ENCODE assay signal across 16 mouse cellular contexts in genomic region chr8:123675611-123676010, GRCm38 (mm10). TPM values are rescaled to one million over a fixed set of nuclear protein-coding genes. Genes with fewer than 3 reads are reported as not detected.
A peak's percentile ranks its signal among the peaks of the same experiment; 100 is the strongest.
DNase-seq lines count a peak whose midpoint lies in the region; ATAC-seq and TF ChIP-seq lines count a peak whose summit lies in the region.
"Had no signal": no experiment of that assay in that cellular context is flagged by ENCODE, and none has a peak within 500 bp of the region (broad histone marks: within the 10 kb centered on the region; RNA-seq: fewer than 3 reads in every experiment).

No protein-coding gene starts in this region.

- TF ChIP-seq POLR2A in lung, adult 2 months (IDR thresholded peaks at IDR 0.05; ENCODE audit: borderline replicate concordance, extremely low read depth, low read depth, low read length), result no peak

- no peaks in the 10 kb centered on the region for H3K36me3 ChIP-seq in heart, embryonic 15.5 days
- no peaks in the 10 kb centered on the region for H3K36me3 ChIP-seq in lung, embryonic 16.5 days (ENCODE audit: control insufficient read depth, insufficient read depth, low read length)
- no peaks in the 10 kb centered on the region for H3K36me3 ChIP-seq in embryonic facial prominence, embryonic 12.5 days
- H3K36me3 ChIP-seq in limb, embryonic 13.5 days, result no peaks in the 10 kb centered on the region

- H3K4me3 ChIP-seq in heart, embryonic 15.5 days, result no peak overlapping the region
- H3K4me3 ChIP-seq in lung, embryonic 16.5 days (ENCODE audit: low read length), result no peak overlapping the region
- no peak overlapping the region for H3K4me3 ChIP-seq in lung, adult 2 months (replicated peaks; ENCODE audit: extremely low read depth, low read depth, low read length)
- H3K4me3 ChIP-seq in embryonic facial prominence, embryonic 12.5 days, result no peak overlapping the region
- no peak overlapping the region for H3K4me3 ChIP-seq in limb, embryonic 13.5 days
- H3K4me3 ChIP-seq: gastrocnemius, adult 2 months had no signal

- H3K27me3 ChIP-seq in heart, embryonic 15.5 days, result no peaks in the 10 kb centered on the region
- H3K27me3 ChIP-seq in lung, embryonic 16.5 days (ENCODE audit: control insufficient read depth, insufficient read depth, low read depth, low read length), result no peaks in the 10 kb centered on the region
- H3K27me3 ChIP-seq in embryonic facial prominence, embryonic 12.5 days, result no peaks in the 10 kb centered on the region
- no peaks in the 10 kb centered on the region for H3K27me3 ChIP-seq in limb, embryonic 13.5 days

- intact Hi-C loops in heart, postnatal 14 days (cut with DNase I), result no loop called here

- WGBS in heart, embryonic 15.5 days, result 12% methylated on average over 5 of the region's 5 CpGs
- WGBS in lung, embryonic 16.5 days, result 35% methylated on average over 5 of the region's 5 CpGs
- 40% methylated on average over 5 of the region's 5 CpGs for WGBS in lung, adult 2 months
- 35% methylated on average over 5 of the region's 5 CpGs for WGBS in embryonic facial prominence, embryonic 12.5 days
- 41% methylated on average over 5 of the region's 5 CpGs for WGBS in limb, embryonic 13.5 days

- peaks cover 9% of the 10 kb centered on the region for H3K4me1 ChIP-seq in heart, embryonic 15.5 days (replicated peaks)
- H3K4me1 ChIP-seq in lung, embryonic 16.5 days (replicated peaks; ENCODE audit: control insufficient read depth, insufficient read depth, low read length), result no peaks in the 10 kb centered on the region; the same call in 1 of the 2 replicates
- no peaks in the 10 kb centered on the region for H3K4me1 ChIP-seq in lung, adult 2 months (ENCODE audit: control insufficient read depth, insufficient read depth, low read length)
- peaks cover 9% of the 10 kb centered on the region for H3K4me1 ChIP-seq in embryonic facial prominence, embryonic 12.5 days
- H3K4me1 ChIP-seq in limb, embryonic 13.5 days, result peaks cover 8% of the 10 kb centered on the region

- no peak for DNase-seq in heart, postnatal 14 days
- no peak for DNase-seq in lung, adult 2 months
- no peak for DNase-seq in cerebellum, adult 18-20 months
- no peak for DNase-seq in yolk sac, embryonic 10.5 days (ENCODE audit: low spot score)
- DNase-seq: adrenal gland, postnatal 10 days; cerebellum, postnatal 10 days; gastrocnemius, adult 2 months; kidney, adult 8-10 months; kidney, postnatal 4 days; layer of hippocampus, postnatal 36 days; left cerebral cortex, postnatal 4 days; liver, postnatal 0 days had no signal

- H3K9me3 ChIP-seq in heart, embryonic 15.5 days (replicated peaks), result no peaks in the 10 kb centered on the region
- H3K9me3 ChIP-seq in lung, embryonic 16.5 days (ENCODE audit: control insufficient read depth, low read length), result no peaks in the 10 kb centered on the region
- no peaks in the 10 kb centered on the region for H3K9me3 ChIP-seq in embryonic facial prominence, embryonic 12.5 days
- no peaks in the 10 kb centered on the region for H3K9me3 ChIP-seq in limb, embryonic 13.5 days

- no peak overlapping the region for H3K9ac ChIP-seq in heart, embryonic 15.5 days
- no peak overlapping the region for H3K9ac ChIP-seq in lung, embryonic 16.5 days (ENCODE audit: low read length)
- no peak overlapping the region for H3K9ac ChIP-seq in embryonic facial prominence, embryonic 12.5 days
- H3K9ac ChIP-seq in limb, embryonic 13.5 days, result peak overlapping the region; percentile 35; the same call in 1 of the 2 replicates
- H3K9ac ChIP-seq: liver, postnatal 0 days had no signal

- no peak for TF ChIP-seq CTCF in lung, adult 2 months (IDR thresholded peaks at IDR 0.05; ENCODE audit: insufficient read depth, low read length)

- H3K27ac ChIP-seq in heart, embryonic 15.5 days, result no peak overlapping the region
- peak overlapping the region; percentile 5; the same call in 1 of the 2 replicates for H3K27ac ChIP-seq in lung, embryonic 16.5 days (ENCODE audit: low read length)
- H3K27ac ChIP-seq in embryonic facial prominence, embryonic 12.5 days, result no peak overlapping the region
- H3K27ac ChIP-seq in limb, embryonic 13.5 days, result peak overlapping the region; percentile 28; the same call in 1 of the 2 replicates
- H3K27ac ChIP-seq: gastrocnemius, adult 2 months had no signal

- peak overlapping the region; percentile 28; the same call in 1 of the 2 replicates for H3K4me2 ChIP-seq in heart, embryonic 15.5 days
- peak overlapping the region; percentile 11; the same call in 1 of the 2 replicates for H3K4me2 ChIP-seq in lung, embryonic 16.5 days (ENCODE audit: low read depth, low read length)
- H3K4me2 ChIP-seq in embryonic facial prominence, embryonic 12.5 days (replicated peaks), result peak overlapping the region; percentile 7; the same call in 1 of the 2 replicates
- H3K4me2 ChIP-seq in limb, embryonic 13.5 days (replicated peaks), result 0 out of 2 replicates have a peak overlapping the region, but pooled peaks have one; percentile 1

- ATAC-seq in heart, embryonic 15.5 days (replicated peaks; ENCODE audit: insufficient number of reproducible peaks, insufficient read depth, low FRiP score, low read depth), result no peak
- peak; percentile 79 for ATAC-seq in lung, embryonic 16.5 days (ENCODE audit: low read depth)
- no peak for ATAC-seq in embryonic facial prominence, embryonic 12.5 days (ENCODE audit: insufficient number of reproducible peaks, insufficient read depth, low FRiP score, low TSS enrichment)
- no peak for ATAC-seq in limb, embryonic 13.5 days (ENCODE audit: low FRiP score, low read depth)
- ATAC-seq: liver, postnatal 0 days had no signal

RNA-seq across cellular contexts. Expression of gene Rhou, which starts 21.9 kb away (rescaled TPM):
- 6.0 and 7.0 TPM in 2 replicates for polyA plus RNA-seq in heart, embryonic 15.5 days (2015; fragmentation: Nextera tagmentation; extraction: Ambion mirVana)
- total RNA-seq in heart, postnatal 14 days (2021), result 1 to 10 TPM; 7.5 to 9.9 TPM
- 7.8 and 8.3 TPM in 2 replicates for polyA plus RNA-seq in lung, embryonic 16.5 days (2015; fragmentation: Nextera tagmentation; extraction: Ambion mirVana)
- polyA plus RNA-seq in lung, adult 2 months (2012; rRNA removed), result 5.0 and 8.0 TPM in 2 replicates
- polyA plus RNA-seq in embryonic facial prominence, embryonic 12.5 days (2016; fragmentation: Nextera tagmentation; extraction: Ambion mirVana), result 9.1 and 10.0 TPM in 2 replicates
- 7.7 and 8.4 TPM in 2 replicates for polyA plus RNA-seq in limb, embryonic 13.5 days (2015; fragmentation: Nextera tagmentation; extraction: Ambion mirVana)

Comparison
In these comparisons a context has a peak if more than half of its experiments do, and no peak if none do; other contexts are left out.
1. H3K27ac ChIP-seq: peak in lung, embryonic 16.5 days (single experiment) and limb, embryonic 13.5 days (single experiment); none in heart, embryonic 15.5 days (single experiment) and embryonic facial prominence, embryonic 12.5 days (single experiment).
2. Peak in every context shown above with its lines, with median percentiles within 50 percentile points of each other: H3K4me2 ChIP-seq.